Mouse (Mus musculus) olfactory bulb, adult 2 months (tissue): ENCODE data around the gene Efnb3. TPM values are rescaled to one million over a fixed set of nuclear protein-coding genes. Genes with fewer than 3 reads are reported as not detected.

ENCODE experiments used
- H3K27ac ChIP-seq: fragments of 200-500 bp; 2 replicates; pipeline ENCODE4 v1.5.1; 2012; ENCODE audit warnings: low read depth, low read length; ENCODE audit not compliant: insufficient read depth
- H3K4me1 ChIP-seq: fragments of 200-500 bp; 2 replicates; pipeline ENCODE4 v1.6.1; 2012; ENCODE audit warnings: low read length; ENCODE audit not compliant: control insufficient read depth, insufficient read depth
- H3K4me3 ChIP-seq: fragments of 200-500 bp; 2 replicates; pipeline ENCODE4 v1.5.1; 2012; ENCODE audit warnings: mild to moderate bottlenecking, low read depth, low read length, moderate library complexity; ENCODE audit not compliant: insufficient read depth
- CTCF ChIP-seq: fragments of 200-500 bp; IDR thresholded peaks from 2 replicates; pipeline ENCODE4 v1.5.1; 2012; ENCODE audit warnings: low read depth, mild to moderate bottlenecking, low read length, moderate library complexity; ENCODE audit not compliant: insufficient read depth
- POLR2A ChIP-seq: fragments of 200-500 bp; IDR thresholded peaks from 2 replicates; pipeline ENCODE4 v1.6.1; 2012; ENCODE audit warnings: mild to moderate bottlenecking, low read depth, low read length, moderate library complexity; ENCODE audit not compliant: insufficient read depth
- WGBS: fragments of 180-500 bp; shearing (Covaris S2); methylation state at CpG from one replicate; pipeline ENCODE4 v1.1.7; 2018; 5-methylcytosine and 5-hydroxymethylcytosine counted together
- polyA plus RNA-seq: library from polyadenylated mRNA; stranded (reverse); fragments of >200 nt; gene quantifications from 2 replicates; pipeline ENCODE4 v1.2.4, GENCODE M21; 2012; ENCODE audit warnings: low replicate concordance; ENCODE audit not compliant: missing spikeins, insufficient read depth, insufficient read length

Gene Efnb3
- polyA plus RNA-seq, 1 experiment: not detected

GRCm38 (mm10) chr11:69560896-69561854, 1.2 kb upstream of the Efnb3 start:
- 32% methylated on average over 16 of the region's 16 CpGs for WGBS
- Histone ChIP-seq H3K27ac (peak overlapping the region; percentile 48; the same call in 1 of the 2 replicates), H3K4me1 (peaks cover 41% of the 10 kb centered on the region), H3K4me3 (peak overlapping the region; percentile 56)
- no peak for TF ChIP-seq CTCF
- TF ChIP-seq POLR2A: no peak

- 0 out of 2 replicates have a peak overlapping the region, but pooled peaks have one; percentile 15 for H3K27ac ChIP-seq
- TF ChIP-seq CTCF: no peak
- no peak for TF ChIP-seq POLR2A
- H3K4me1 ChIP-seq: peaks cover 55% of the 10 kb centered on the region
- 6% methylated on average over 5 of the region's 5 CpGs for WGBS
- H3K4me3 ChIP-seq: peak overlapping the region; percentile 56
Observed at GRCm38 (mm10) chr11:69559183-69559582, 822 bp downstream of the Efnb3 start.

- Histone ChIP-seq H3K4me1 (peaks cover 57% of the 10 kb centered on the region), H3K27ac (no peak overlapping the region), H3K4me3 (peak overlapping the region; percentile 56)
- TF ChIP-seq CTCF: no peak
- TF ChIP-seq POLR2A: no peak
- 41% methylated on average over 6 of the region's 6 CpGs for WGBS
Observed at GRCm38 (mm10) chr11:69558756-69559155, 1.2 kb downstream of the Efnb3 start.

- peak overlapping the region; percentile 16 for H3K4me3 ChIP-seq
- TF ChIP-seq CTCF: no peak
- TF ChIP-seq POLR2A: no peak
- WGBS: 35% methylated on average over 14 of the region's 14 CpGs
- peaks cover 67% of the 10 kb centered on the region for H3K4me1 ChIP-seq
- no peak overlapping the region for H3K27ac ChIP-seq
Observed at GRCm38 (mm10) chr11:69557381-69557958, 2.5 kb downstream of the Efnb3 start.

- Histone ChIP-seq H3K4me3 (no peak overlapping the region), H3K27ac (no peak overlapping the region), H3K4me1 (peaks cover 52% of the 10 kb centered on the region)
- no peak for TF ChIP-seq CTCF
- no peak for TF ChIP-seq POLR2A
- 86% methylated on average over 5 of the region's 5 CpGs for WGBS
Observed at GRCm38 (mm10) chr11:69554539-69555140, 5.4 kb downstream of the Efnb3 start.

- peaks cover 57% of the 10 kb centered on the region for H3K4me1 ChIP-seq
- TF ChIP-seq POLR2A: no peak
- no peak overlapping the region for H3K27ac ChIP-seq
- no peak overlapping the region for H3K4me3 ChIP-seq
- WGBS: 15% methylated on average over 2 of the region's 2 CpGs
Observed at GRCm38 (mm10) chr11:69553341-69553721, 6.7 kb downstream of the Efnb3 start.

GRCm38 (mm10) chr11:69552622-69553340, 7.2 kb downstream of the Efnb3 start:
- WGBS: 14% methylated on average over 14 of the region's 14 CpGs
- no peak for TF ChIP-seq CTCF
- no peak for TF ChIP-seq POLR2A
- H3K4me1 ChIP-seq: peaks cover 58% of the 10 kb centered on the region
- H3K4me3 ChIP-seq: no peak overlapping the region
- no peak overlapping the region for H3K27ac ChIP-seq

- no peak for TF ChIP-seq POLR2A
- TF ChIP-seq CTCF: no peak
- Histone ChIP-seq H3K4me1 (peaks cover 52% of the 10 kb centered on the region), H3K27ac (no peak overlapping the region), H3K4me3 (no peak overlapping the region)
- WGBS: 80% methylated on average over 4 of the region's 4 CpGs
Observed at GRCm38 (mm10) chr11:69551310-69551709, 8.7 kb downstream of the Efnb3 start.

- Histone ChIP-seq H3K27ac (no peak within 1 kb of the TSS), H3K4me3 (no peak within 1 kb of the TSS), H3K4me1 (peaks cover 47% of the 10 kb centered on the region)
- no peak for TF ChIP-seq POLR2A
- WGBS: 49% methylated on average over 12 of the region's 12 CpGs
Observed at GRCm38 (mm10) chr11:69549060-69549656, 10.8 kb downstream of the Efnb3 start, which contains the start of gene Dnah2. Gene Dnah2 (minus strand): TSS chr11:69549110.
